Comparison of ENCODE assay signal across 25 mouse cellular contexts in the genomic region with DNA sequence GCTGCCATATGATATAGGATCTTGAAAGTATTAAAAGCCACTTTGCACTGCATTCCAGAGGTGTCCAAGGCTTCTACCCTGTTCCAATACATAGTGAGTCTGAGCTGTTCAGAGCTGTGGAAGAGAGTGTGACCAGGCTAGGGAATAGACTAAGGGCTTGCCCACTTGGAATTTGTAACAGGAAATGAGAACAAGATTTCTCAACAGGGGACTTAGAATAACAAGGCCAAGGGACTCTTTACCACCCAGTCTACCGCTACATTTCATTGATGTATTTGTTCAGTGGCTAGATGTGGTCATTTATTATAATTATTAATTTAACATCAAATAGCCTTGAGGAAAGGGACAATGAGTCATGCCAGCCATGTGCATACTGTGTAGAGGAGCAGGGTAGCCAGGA.
"Had no signal": no experiment of that assay in that cellular context is flagged by ENCODE, and none has a peak within 500 bp of the region (broad histone marks: within the 10 kb centered on the region; RNA-seq: fewer than 3 reads in every experiment).

No protein-coding gene starts in this region.

- DNase-seq: gastrocnemius, adult 2 months; gastrocnemius, postnatal 10 days; gastrocnemius, postnatal 25 days; heart, adult 2 months; heart, postnatal 10 days; heart, postnatal 4 days; kidney, adult 11 months; kidney, adult 2 months; kidney, adult 9 months; kidney, postnatal 14 days; kidney, postnatal 4 days; left cerebral cortex, postnatal 4 days had no signal

- H3K27me3 ChIP-seq: heart, embryonic 12.5 days; hindbrain, embryonic 12.5 days; kidney, embryonic 15.5 days; limb, embryonic 13.5 days; limb, embryonic 15.5 days; liver, embryonic 12.5 days had no signal

- ATAC-seq: hindbrain, postnatal 0 days; intestine, embryonic 16.5 days; liver, embryonic 12.5 days had no signal

- H3K36me3 ChIP-seq: heart, embryonic 12.5 days; hindbrain, embryonic 10.5 days; hindbrain, embryonic 12.5 days; kidney, embryonic 15.5 days; limb, embryonic 13.5 days; limb, embryonic 15.5 days; liver, embryonic 12.5 days had no signal

- H3K4me3 ChIP-seq: gastrocnemius, adult 2 months; heart, adult 2 months; heart, embryonic 12.5 days; hindbrain, embryonic 10.5 days; hindbrain, embryonic 12.5 days; kidney, embryonic 15.5 days; layer of hippocampus, adult 2 months; left cerebral cortex, adult 2 months; limb, embryonic 13.5 days; limb, embryonic 15.5 days; liver, embryonic 12.5 days had no signal

- H3K4me2 ChIP-seq: heart, embryonic 12.5 days; hindbrain, embryonic 12.5 days; hindbrain, embryonic 14.5 days; kidney, embryonic 15.5 days; limb, embryonic 13.5 days; limb, embryonic 15.5 days; liver, embryonic 12.5 days had no signal

- H3K4me1 ChIP-seq: heart, embryonic 12.5 days; hindbrain, embryonic 10.5 days; hindbrain, embryonic 12.5 days; kidney, embryonic 15.5 days; limb, embryonic 13.5 days; limb, embryonic 15.5 days; liver, embryonic 12.5 days had no signal

- H3K27ac ChIP-seq: gastrocnemius, adult 2 months; heart, adult 2 months; hindbrain, embryonic 10.5 days; hindbrain, embryonic 12.5 days; hindbrain, embryonic 14.5 days; hindbrain, postnatal 0 days; kidney, embryonic 15.5 days; kidney, postnatal 0 days; layer of hippocampus, adult 2 months; left cerebral cortex, adult 2 months; limb, embryonic 13.5 days; limb, embryonic 15.5 days; liver, embryonic 12.5 days had no signal

- H3K9ac ChIP-seq: heart, embryonic 12.5 days; hindbrain, embryonic 12.5 days; hindbrain, embryonic 14.5 days; kidney, embryonic 15.5 days; limb, embryonic 13.5 days; limb, embryonic 15.5 days; liver, embryonic 12.5 days had no signal

- H3K9me3 ChIP-seq: hindbrain, embryonic 10.5 days; hindbrain, embryonic 12.5 days; kidney, embryonic 15.5 days; limb, embryonic 15.5 days; liver, embryonic 12.5 days had no signal
